Mouse (Mus musculus): ENCODE measurements at regions not wholly inside any gene's neighbourhood (a gene's known extent, or its start where the extent isn't known, plus 50 kb on each side); places are given as distances from the start of the nearest gene placed in this dataset.

DNA sequence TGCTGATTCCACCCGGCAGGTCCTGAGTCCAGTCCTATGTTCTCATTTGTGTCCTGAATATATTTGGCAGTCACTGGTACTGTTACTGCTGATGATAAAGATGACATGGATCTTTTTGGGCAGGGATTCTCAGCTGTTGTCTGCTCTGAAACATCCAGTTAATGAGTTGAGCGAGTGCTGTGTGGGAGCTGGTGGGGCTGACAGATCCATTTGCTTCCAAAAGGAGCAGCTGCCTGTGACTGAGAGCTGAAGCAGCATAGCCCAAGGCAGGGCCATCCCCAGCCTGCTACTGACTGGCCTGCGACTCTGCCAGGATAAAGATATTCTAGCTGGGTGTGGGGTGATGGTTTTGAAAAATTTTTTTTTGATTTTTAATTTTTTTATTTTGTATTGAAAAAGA is 200.3 kb upstream of the Gm11042 start:
- WGBS: 55% methylated on average over 3 of the region's 3 CpGs
- Histone ChIP-seq H3K9me3 (no peaks in the 10 kb centered on the region), H3K4me2 (no peak overlapping the region), H3K9ac (no peak overlapping the region), H3K36me3 (no peaks in the 10 kb centered on the region), H3K4me3 (no peak overlapping the region), H3K4me1 (peaks cover 5% of the 10 kb centered on the region; the same call in 1 of the 2 replicates), H3K27ac (no peak overlapping the region), H3K27me3 (no peaks in the 10 kb centered on the region)
- ATAC-seq (ENCODE audit: insufficient number of reproducible peaks, insufficient read depth, low FRiP score, low TSS enrichment, low read depth): no peak

- Histone ChIP-seq H3K4me3 (no peak overlapping the region), H3K27me3 (no peaks in the 10 kb centered on the region), H3K27ac (no peak overlapping the region), H3K9me3 (no peaks in the 10 kb centered on the region), H3K4me2 (no peak overlapping the region), H3K9ac (no peak overlapping the region), H3K4me1 (no peaks in the 10 kb centered on the region), H3K36me3 (no peaks in the 10 kb centered on the region)
- 68% methylated on average over 2 of the region's 2 CpGs for WGBS
- no peak for ATAC-seq (ENCODE audit: insufficient number of reproducible peaks, insufficient read depth, low FRiP score, low TSS enrichment, low read depth)
These were observed 186.6 kb upstream of the Gm11042 start for GRCm38 (mm10) chr12:74502791-74503190.

DNA sequence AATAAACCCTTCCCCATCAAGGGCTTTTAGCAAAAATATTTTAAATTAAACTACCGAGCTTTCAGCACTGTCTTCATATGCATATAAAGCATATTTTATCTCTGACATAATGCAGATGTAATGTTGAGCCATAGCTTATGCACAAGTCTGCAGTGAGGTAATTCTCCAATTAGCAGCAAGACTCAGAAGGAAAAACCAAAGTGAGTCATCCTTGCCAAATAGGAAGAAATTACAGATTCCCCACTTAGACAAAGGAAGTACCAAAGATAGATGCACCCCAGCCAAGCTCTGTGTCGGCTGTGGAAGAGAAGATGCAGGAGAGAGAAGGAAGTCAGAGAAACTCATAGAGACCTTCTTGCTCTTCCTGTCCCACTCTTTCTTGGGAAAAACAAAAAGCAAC is 161.4 kb upstream of the Gm11042 start:
- 73% methylated on average over 2 of the region's 2 CpGs for WGBS

GRCm38 (mm10) chr12:74474741-74475140 is 158.5 kb upstream of the Gm11042 start:
- no peak overlapping the region for H3K4me2 ChIP-seq
- H3K9ac ChIP-seq: no peak overlapping the region
- H3K4me1 ChIP-seq: peaks cover 7% of the 10 kb centered on the region
- no peaks in the 10 kb centered on the region for H3K27me3 ChIP-seq
- no peak overlapping the region for H3K27ac ChIP-seq
- H3K36me3 ChIP-seq: no peaks in the 10 kb centered on the region
- no peaks in the 10 kb centered on the region for H3K9me3 ChIP-seq
- H3K4me3 ChIP-seq: no peak overlapping the region
- ATAC-seq (ENCODE audit: insufficient number of reproducible peaks, insufficient read depth, low FRiP score, low TSS enrichment, low read depth): no peak
- 90% methylated on average over 1 of the region's 1 CpGs for WGBS

More for the DNA sequence above, 161.4 kb upstream of the Gm11042 start:
- H3K9me3 ChIP-seq: no peaks in the 10 kb centered on the region
- H3K4me3 ChIP-seq: no peak overlapping the region
- peaks cover 7% of the 10 kb centered on the region for H3K4me1 ChIP-seq
- H3K9ac ChIP-seq: no peak overlapping the region
- no peak for ATAC-seq (ENCODE audit: insufficient number of reproducible peaks, insufficient read depth, low FRiP score, low TSS enrichment, low read depth)
- H3K27ac ChIP-seq: peak overlapping the region; percentile 28; the same call in 1 of the 2 replicates
- no peaks in the 10 kb centered on the region for H3K36me3 ChIP-seq
- H3K27me3 ChIP-seq: no peaks in the 10 kb centered on the region
- no peak overlapping the region for H3K4me2 ChIP-seq

- Histone ChIP-seq H3K36me3 (no peaks in the 10 kb centered on the region), H3K4me1 (no peaks in the 10 kb centered on the region), H3K4me2 (no peak overlapping the region), H3K9ac (no peak overlapping the region), H3K27me3 (0 out of 2 replicates have a peak, but pooled peaks cover 4% of the 10 kb centered on the region), H3K4me3 (no peak overlapping the region), H3K9me3 (no peaks in the 10 kb centered on the region), H3K27ac (no peak overlapping the region)
- no peak for ATAC-seq (ENCODE audit: insufficient number of reproducible peaks, insufficient read depth, low FRiP score, low TSS enrichment, low read depth)
- WGBS: 35% methylated on average over 4 of the region's 4 CpGs
These were observed 142.3 kb upstream of the Gm11042 start for GRCm38 (mm10) chr12:74458521-74458920.

GRCm38 (mm10) chr12:74452375-74453090 is 136.3 kb upstream of the Gm11042 start:
- no peak overlapping the region for H3K4me2 ChIP-seq
- H3K9me3 ChIP-seq: no peaks in the 10 kb centered on the region
- no peak overlapping the region for H3K4me3 ChIP-seq
- H3K9ac ChIP-seq: no peak overlapping the region
- no peak for ATAC-seq (ENCODE audit: insufficient number of reproducible peaks, insufficient read depth, low FRiP score, low TSS enrichment, low read depth)
- H3K27ac ChIP-seq: no peak overlapping the region
- peaks cover 28% of the 10 kb centered on the region for H3K4me1 ChIP-seq
- no peaks in the 10 kb centered on the region for H3K27me3 ChIP-seq
- WGBS: 34% methylated on average over 4 of the region's 4 CpGs
- no peaks in the 10 kb centered on the region for H3K36me3 ChIP-seq

DNA sequence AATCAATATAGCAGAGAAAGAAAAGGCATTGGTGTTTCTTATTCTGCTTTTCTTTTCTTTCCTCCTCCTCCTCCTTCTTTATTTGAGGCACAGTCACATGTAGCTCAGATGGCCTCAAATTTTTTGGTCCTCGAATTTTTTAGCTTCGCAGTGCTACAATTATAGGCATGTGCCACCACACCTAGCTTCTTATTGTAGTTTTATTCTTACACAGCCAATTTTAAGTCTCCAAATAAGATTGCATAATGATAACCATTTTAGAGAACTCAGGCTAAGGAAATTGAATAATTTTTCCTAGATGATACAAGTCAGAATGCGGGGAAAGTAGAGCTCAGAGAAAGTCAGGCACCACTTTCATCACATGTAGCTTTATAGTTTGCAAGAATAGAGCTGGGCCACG is 132.1 kb upstream of the Gm11042 start:
- WGBS: 76% methylated on average over 4 of the region's 4 CpGs
- no peak overlapping the region for H3K27ac ChIP-seq
- H3K4me1 ChIP-seq: peaks cover 28% of the 10 kb centered on the region
- H3K9ac ChIP-seq: no peak overlapping the region
- H3K4me3 ChIP-seq: no peak overlapping the region
- H3K36me3 ChIP-seq: no peaks in the 10 kb centered on the region
- H3K9me3 ChIP-seq: no peaks in the 10 kb centered on the region
- ATAC-seq (ENCODE audit: insufficient number of reproducible peaks, insufficient read depth, low FRiP score, low TSS enrichment, low read depth): no peak
- no peaks in the 10 kb centered on the region for H3K27me3 ChIP-seq
- no peak overlapping the region for H3K4me2 ChIP-seq

DNA sequence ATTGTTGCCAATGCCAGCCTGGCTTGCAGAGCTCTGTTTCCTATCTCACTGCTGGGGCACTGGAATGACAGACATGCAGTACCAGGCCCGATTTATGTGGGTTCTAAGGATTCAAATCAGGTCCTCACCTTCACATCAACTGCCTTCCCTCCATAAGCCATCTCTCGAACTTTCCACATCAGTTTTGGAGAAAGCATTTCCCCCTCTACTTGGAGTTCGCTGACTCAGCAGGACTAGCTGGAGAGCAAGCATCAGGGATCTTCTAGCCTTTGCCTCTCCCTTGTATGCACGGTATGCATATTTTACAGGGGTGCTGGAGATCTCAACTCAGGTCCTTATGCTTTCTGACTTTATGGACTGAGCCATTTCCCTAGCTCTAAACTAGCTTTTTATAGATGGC is 118.7 kb upstream of the Gm11042 start:
- ATAC-seq (ENCODE audit: insufficient number of reproducible peaks, insufficient read depth, low FRiP score, low TSS enrichment, low read depth): no peak
- H3K36me3 ChIP-seq: no peaks in the 10 kb centered on the region
- no peaks in the 10 kb centered on the region for H3K27me3 ChIP-seq
- no peak overlapping the region for H3K4me3 ChIP-seq
- H3K4me1 ChIP-seq: no peaks in the 10 kb centered on the region
- H3K9ac ChIP-seq: no peak overlapping the region
- H3K27ac ChIP-seq: no peak overlapping the region
- H3K9me3 ChIP-seq: no peaks in the 10 kb centered on the region
- no peak overlapping the region for H3K4me2 ChIP-seq
- 81% methylated on average over 4 of the region's 4 CpGs for WGBS

- H3K4me3 ChIP-seq: no peak overlapping the region
- no peaks in the 10 kb centered on the region for H3K9me3 ChIP-seq
- 84% methylated on average over 2 of the region's 2 CpGs for WGBS
- H3K27me3 ChIP-seq: no peaks in the 10 kb centered on the region
- ATAC-seq (ENCODE audit: insufficient number of reproducible peaks, insufficient read depth, low FRiP score, low TSS enrichment, low read depth): no peak
- H3K4me1 ChIP-seq: no peaks in the 10 kb centered on the region
- H3K4me2 ChIP-seq: no peak overlapping the region
- H3K36me3 ChIP-seq: no peaks in the 10 kb centered on the region
- H3K9ac ChIP-seq: no peak overlapping the region
- H3K27ac ChIP-seq: no peak overlapping the region
These were observed 98.5 kb upstream of the Gm11042 start for GRCm38 (mm10) chr12:74414738-74415137.

DNA sequence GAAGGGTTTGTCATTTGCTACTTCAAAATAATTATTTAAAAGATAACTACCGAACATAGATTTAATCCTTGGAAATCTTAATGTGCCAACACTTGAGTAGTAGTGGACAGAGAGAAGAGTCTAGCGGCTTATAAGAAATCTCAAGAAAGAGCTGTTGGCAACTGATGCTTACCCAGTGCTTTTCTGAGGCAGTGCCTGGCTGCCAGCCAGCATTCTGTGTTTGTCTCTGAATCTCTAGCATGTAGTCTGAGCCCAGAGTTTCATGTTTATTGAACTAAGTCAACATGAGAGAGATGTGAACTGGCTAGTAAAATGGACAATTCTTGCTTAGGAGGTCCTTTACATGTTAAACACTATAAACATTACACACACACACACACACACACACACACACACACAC is 94.3 kb upstream of the Gm11042 start:
- ATAC-seq (ENCODE audit: insufficient number of reproducible peaks, insufficient read depth, low FRiP score, low TSS enrichment, low read depth): no peak

DNA sequence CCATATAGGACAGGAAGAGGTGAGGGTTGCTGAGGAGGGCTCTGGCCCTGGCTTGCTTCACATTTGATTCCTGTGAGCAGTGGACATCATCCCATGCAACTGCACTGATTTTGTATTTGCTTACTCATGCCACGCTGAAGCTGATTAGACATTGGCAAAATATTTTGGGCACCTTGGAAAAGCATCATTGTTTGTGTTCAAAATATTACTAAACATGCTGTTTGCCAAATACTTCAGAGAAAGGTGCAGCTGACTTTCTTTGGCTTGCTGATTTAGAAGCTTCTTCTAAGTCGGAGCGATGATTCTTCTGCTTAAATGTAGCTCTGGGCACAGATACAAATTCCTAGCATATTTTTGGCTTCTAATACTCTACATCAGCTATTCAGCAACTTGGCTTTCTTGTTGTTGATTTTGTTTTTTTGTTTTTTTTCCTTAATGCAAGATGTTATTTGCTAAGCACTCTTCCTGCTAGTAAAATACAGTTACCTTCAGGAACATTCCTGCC is 91.4 kb upstream of the Gm11042 start:
- no peak overlapping the region for H3K4me2 ChIP-seq
- ATAC-seq (ENCODE audit: insufficient number of reproducible peaks, insufficient read depth, low FRiP score, low TSS enrichment, low read depth): no peak
- H3K9ac ChIP-seq: no peak overlapping the region
- no peak overlapping the region for H3K27ac ChIP-seq
- H3K4me3 ChIP-seq: no peak overlapping the region
- no peaks in the 10 kb centered on the region for H3K9me3 ChIP-seq
- no peaks in the 10 kb centered on the region for H3K36me3 ChIP-seq
- no peaks in the 10 kb centered on the region for H3K4me1 ChIP-seq
- WGBS: 48% methylated on average over 3 of the region's 3 CpGs
- no peaks in the 10 kb centered on the region for H3K27me3 ChIP-seq

More for the DNA sequence above, 94.3 kb upstream of the Gm11042 start:
- no peak overlapping the region for H3K4me2 ChIP-seq
- WGBS: 81% methylated on average over 2 of the region's 2 CpGs
- no peaks in the 10 kb centered on the region for H3K36me3 ChIP-seq
- no peaks in the 10 kb centered on the region for H3K4me1 ChIP-seq
- no peaks in the 10 kb centered on the region for H3K9me3 ChIP-seq
- H3K27ac ChIP-seq: no peak overlapping the region
- H3K27me3 ChIP-seq: no peaks in the 10 kb centered on the region
- H3K9ac ChIP-seq: no peak overlapping the region
- H3K4me3 ChIP-seq: no peak overlapping the region

DNA sequence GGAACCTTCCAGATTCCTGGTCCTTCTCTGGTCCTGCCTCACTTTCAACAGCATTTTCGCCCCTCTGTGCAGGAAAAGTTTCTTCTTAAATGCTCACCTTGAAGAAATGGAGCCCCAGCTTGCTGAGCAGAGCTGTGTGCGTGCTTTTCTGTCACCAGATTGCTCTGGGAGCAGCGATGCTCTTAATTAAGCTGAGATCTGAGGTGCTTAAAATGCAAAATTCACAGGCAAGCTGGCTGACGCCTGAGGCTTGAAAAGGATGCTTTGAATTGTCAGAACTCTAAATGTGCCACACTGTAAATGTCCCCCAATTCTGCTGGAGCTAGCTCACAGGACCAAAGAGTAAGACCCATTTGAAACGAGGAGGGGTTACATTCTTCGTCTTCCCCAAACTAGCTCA is 73.6 kb upstream of the Gm11042 start:
- no peaks in the 10 kb centered on the region for H3K36me3 ChIP-seq
- no peaks in the 10 kb centered on the region for H3K9me3 ChIP-seq
- no peaks in the 10 kb centered on the region for H3K4me1 ChIP-seq
- WGBS: 73% methylated on average over 6 of the region's 6 CpGs
- no peak overlapping the region for H3K4me2 ChIP-seq
- H3K27me3 ChIP-seq: no peaks in the 10 kb centered on the region
- no peak for ATAC-seq (ENCODE audit: insufficient number of reproducible peaks, insufficient read depth, low FRiP score, low TSS enrichment, low read depth)
- H3K4me3 ChIP-seq: no peak overlapping the region
- H3K9ac ChIP-seq: no peak overlapping the region
- no peak overlapping the region for H3K27ac ChIP-seq

All from embryonic facial prominence, embryonic 13.5 days (tissue).